Mouse (Mus musculus): ENCODE data around the gene Npas2.

Gene Npas2

GRCm38 (mm10) chr1:39283323-39283722 is 89.8 kb downstream of the Npas2 start:
- DNase-seq (ENCODE audit: low spot score in 2 of 2), result no peak

- DNase-seq (ENCODE audit: low spot score in 2 of 2), result no peak
Measured at GRCm38 (mm10) chr1:39284786-39285185, 91.3 kb downstream of the Npas2 start.

- no peak for DNase-seq (ENCODE audit: low spot score in 2 of 2)
Measured at GRCm38 (mm10) chr1:39287076-39287475, 93.5 kb downstream of the Npas2 start.

- no peak for DNase-seq (ENCODE audit: low spot score in 2 of 2)
Measured at GRCm38 (mm10) chr1:39287831-39288230, 94.3 kb downstream of the Npas2 start.

GRCm38 (mm10) chr1:39288425-39288824 is 94.9 kb downstream of the Npas2 start:
- no peak for DNase-seq (ENCODE audit: low spot score in 2 of 2)

- DNase-seq (ENCODE audit: low spot score in 2 of 2), result no peak
Measured at GRCm38 (mm10) chr1:39292001-39292400, 98.5 kb downstream of the Npas2 start.

GRCm38 (mm10) chr1:39298294-39298693 is 104.8 kb downstream of the Npas2 start:
- DNase-seq (ENCODE audit: low spot score in 2 of 2), result no peak

- no peak for DNase-seq (ENCODE audit: low spot score in 2 of 2)
Measured at GRCm38 (mm10) chr1:39300243-39300642, 106.7 kb downstream of the Npas2 start.

- DNase-seq (ENCODE audit: low spot score in 2 of 2), result no peak
Measured at GRCm38 (mm10) chr1:39300676-39301075, 107.1 kb downstream of the Npas2 start.

- DNase-seq (ENCODE audit: low spot score in 2 of 2), result no peak
Measured at GRCm38 (mm10) chr1:39302246-39302645, 108.7 kb downstream of the Npas2 start.

GRCm38 (mm10) chr1:39303054-39303649 is 109.6 kb downstream of the Npas2 start:
- DNase-seq (ENCODE audit: low spot score in 2 of 2), result no peak

- DNase-seq (ENCODE audit: low spot score in 2 of 2), result no peak
Measured at GRCm38 (mm10) chr1:39307291-39307690, 113.8 kb downstream of the Npas2 start.

- no peak for DNase-seq (ENCODE audit: low spot score in 2 of 2)
Measured at GRCm38 (mm10) chr1:39307971-39308370, 114.4 kb downstream of the Npas2 start.

- no peak for DNase-seq (ENCODE audit: low spot score in 2 of 2)
Measured at GRCm38 (mm10) chr1:39309548-39309947, 116.0 kb downstream of the Npas2 start.

GRCm38 (mm10) chr1:39312345-39312967 is 118.9 kb downstream of the Npas2 start:
- no peak for DNase-seq (ENCODE audit: low spot score in 2 of 2)

GRCm38 (mm10) chr1:39313352-39314245 is 120.1 kb downstream of the Npas2 start:
- DNase-seq (ENCODE audit: low spot score in 2 of 2), result no peak

GRCm38 (mm10) chr1:39317935-39318334 is 124.4 kb downstream of the Npas2 start:
- DNase-seq (ENCODE audit: low spot score in 2 of 2), result no peak

GRCm38 (mm10) chr1:39318870-39319269 is 125.3 kb downstream of the Npas2 start:
- DNase-seq (ENCODE audit: low spot score in 2 of 2), result no peak

GRCm38 (mm10) chr1:39321954-39322353 is 128.4 kb downstream of the Npas2 start:
- no peak for DNase-seq (ENCODE audit: low spot score in 2 of 2)

- DNase-seq (ENCODE audit: low spot score in 2 of 2), result no peak
Measured at GRCm38 (mm10) chr1:39325228-39325627, 131.7 kb downstream of the Npas2 start.

GRCm38 (mm10) chr1:39327546-39327945 is 134.0 kb downstream of the Npas2 start:
- DNase-seq (ENCODE audit: low spot score in 2 of 2), result no peak

GRCm38 (mm10) chr1:39330857-39331594 is 137.5 kb downstream of the Npas2 start:
- DNase-seq (ENCODE audit: low spot score in 2 of 2), result no peak

Data from spleen, postnatal 10 days (tissue).